Mouse (Mus musculus) CH12.LX (cell line): ENCODE data around the gene Rbpjl. TPM values are rescaled to one million over a fixed set of nuclear protein-coding genes. Genes with fewer than 3 reads are reported as not detected.

Experiments used
- DNase-seq: peaks from one replicate; pipeline ENCODE4 v3.0.0-alpha.2; 2013; ENCODE audit errors: extremely low read depth
- H3K27ac ChIP-seq: 2 replicates; pipeline ENCODE4 v1.5.1; 2012; ENCODE audit warnings: low read depth, mild to moderate bottlenecking, control low read depth, moderate library complexity; ENCODE audit not compliant: insufficient read depth
- H3K27me3 ChIP-seq: replicated peaks from 2 replicates; pipeline ENCODE3; 2012; ENCODE audit warnings: inconsistent platforms
- H3K36me3 ChIP-seq, 2 experiments: replicated peaks in 1 of 2; 2 replicates each; pipeline versions ENCODE3 to v1.6.1; 2012; ENCODE audit warnings: inconsistent platforms in 1 of 2, low read length in 1 of 2, mild to moderate bottlenecking in 1 of 2, mixed read lengths in 1 of 2, moderate library complexity in 1 of 2; ENCODE audit not compliant: control insufficient read depth in 1 of 2, insufficient read depth in 1 of 2
- H3K4me1 ChIP-seq, 2 experiments: 2 replicates each; pipeline ENCODE4 v1.6.1; 2012; ENCODE audit warnings: inconsistent platforms in 1 of 2, moderate library complexity in 1 of 2; ENCODE audit not compliant: insufficient read depth in 2 of 2, control insufficient read depth in 1 of 2
- H3K4me2 ChIP-seq: 2 replicates; pipeline ENCODE4 v1.6.1; 2012; ENCODE audit warnings: low read depth, mild to moderate bottlenecking, control low read depth; ENCODE audit not compliant: poor library complexity, insufficient read depth, severe bottlenecking
- H3K4me3 ChIP-seq, 3 experiments: fragments of 150-350 bp in 1 of 3; sonication (generic) in 1 of 3; replicated peaks in 1 of 3; 2 replicates each; pipeline versions ENCODE3 to v1.5.1; 2011 to 2012; ENCODE audit warnings: low read depth in 2 of 3, low read length in 2 of 3, mild to moderate bottlenecking in 2 of 3, moderate library complexity in 2 of 3, control low read depth in 1 of 3, improper control_type of control experiment in 1 of 3, inconsistent platforms in 1 of 3, mixed read lengths in 1 of 3; ENCODE audit not compliant: poor library complexity in 1 of 3
- H3K79me2 ChIP-seq: replicated peaks from 2 replicates; pipeline ENCODE4 v1.6.1; 2012; ENCODE audit warnings: mild to moderate bottlenecking, moderate library complexity; ENCODE audit not compliant: control insufficient read depth, poor library complexity, insufficient read depth, severe bottlenecking; ENCODE audit errors: extremely low read depth
- H3K9ac ChIP-seq: 2 replicates; pipeline ENCODE4 v1.6.1; 2012; ENCODE audit warnings: low read depth, mild to moderate bottlenecking, control low read depth, moderate library complexity; ENCODE audit not compliant: insufficient read depth
- H3K9me3 ChIP-seq: replicated peaks from 2 replicates; pipeline ENCODE3; 2012; ENCODE audit warnings: low read length, inconsistent platforms, mixed read lengths
- BHLHE40 ChIP-seq: IDR thresholded peaks from 2 replicates; pipeline ENCODE4 v1.6.1; 2011; ENCODE audit warnings: mild to moderate bottlenecking, low read depth, low read length, improper control_type of control experiment
- CHD1 ChIP-seq: IDR thresholded peaks from 2 replicates; pipeline ENCODE4 v1.6.1; 2012; ENCODE audit warnings: low read depth, low read length, improper control_type of control experiment, inconsistent platforms
- E2F4 ChIP-seq: IDR thresholded peaks from 2 replicates; pipeline ENCODE4 v1.6.1; 2011; ENCODE audit warnings: low read depth, low read length, improper control_type of control experiment; ENCODE audit not compliant: insufficient replicate concordance
- HCFC1 ChIP-seq: IDR thresholded peaks from 2 replicates; pipeline ENCODE4 v1.6.1; 2012; ENCODE audit warnings: low read depth, mild to moderate bottlenecking, inconsistent platforms, low read length, improper control_type of control experiment
- IRF4 ChIP-seq: IDR thresholded peaks from 2 replicates; pipeline ENCODE4 v1.6.1; 2014; ENCODE audit warnings: low read depth, mild to moderate bottlenecking, inconsistent platforms, low read length, improper control_type of control experiment
- JUN ChIP-seq: IDR thresholded peaks from 2 replicates; pipeline ENCODE4 v1.6.1; 2011; ENCODE audit warnings: low read depth, mild to moderate bottlenecking, low read length, improper control_type of control experiment, moderate library complexity; ENCODE audit not compliant: insufficient read depth
- JUND ChIP-seq: conservative IDR thresholded peaks from 2 replicates; pipeline ENCODE4 v1.6.1; 2011; ENCODE audit warnings: low read depth, low read length, improper control_type of control experiment
- MAFK ChIP-seq: IDR thresholded peaks from 2 replicates; pipeline ENCODE4 v1.6.1; 2011; ENCODE audit warnings: low read length, improper control_type of control experiment; ENCODE audit not compliant: insufficient replicate concordance
- MEF2A ChIP-seq: IDR thresholded peaks from 2 replicates; pipeline ENCODE4 v1.6.1; 2014; ENCODE audit warnings: low read depth, mild to moderate bottlenecking, inconsistent platforms, low read length, improper control_type of control experiment, borderline replicate concordance
- MYC ChIP-seq: IDR thresholded peaks from 2 replicates; pipeline ENCODE4 v1.6.1; 2011; ENCODE audit warnings: low read depth, mild to moderate bottlenecking, improper control_type of control experiment, low read length
- NELFE ChIP-seq: IDR thresholded peaks from 2 replicates; pipeline ENCODE4 v1.6.1; 2011; ENCODE audit warnings: low read depth, low read length, improper control_type of control experiment
- NRF1 ChIP-seq: IDR thresholded peaks from 2 replicates; pipeline ENCODE4 v1.6.1; 2014; ENCODE audit warnings: low read depth, mild to moderate bottlenecking, inconsistent platforms, low read length, improper control_type of control experiment, moderate library complexity
- PAX5 ChIP-seq: IDR thresholded peaks from 2 replicates; pipeline ENCODE4 v1.6.1; 2012; ENCODE audit warnings: low read length, inconsistent platforms, mixed read lengths
- POLR2AphosphoS2 ChIP-seq: IDR thresholded peaks from 2 replicates; pipeline ENCODE4 v1.6.1; 2011; ENCODE audit warnings: low read depth, low read length, improper control_type of control experiment
- SMC3 ChIP-seq: IDR thresholded peaks from 2 replicates; pipeline ENCODE4 v1.6.1; 2011; ENCODE audit warnings: low read depth, low read length, improper control_type of control experiment
- TCF12 ChIP-seq: IDR thresholded peaks from 2 replicates; pipeline ENCODE4 v1.6.1; 2014; ENCODE audit warnings: low read depth, mild to moderate bottlenecking, inconsistent platforms, low read length, improper control_type of control experiment
- UBTF ChIP-seq: IDR thresholded peaks from 2 replicates; pipeline ENCODE4 v1.6.1; 2012; ENCODE audit warnings: low read depth, mild to moderate bottlenecking, inconsistent platforms, low read length, improper control_type of control experiment, moderate library complexity
- USF1 ChIP-seq: IDR thresholded peaks from 2 replicates; pipeline ENCODE4 v1.6.1; 2014; ENCODE audit warnings: low read depth, mild to moderate bottlenecking, inconsistent platforms, low read length, improper control_type of control experiment
- USF2 ChIP-seq: conservative IDR thresholded peaks from 2 replicates; pipeline ENCODE4 v1.6.1; 2011; ENCODE audit warnings: low read depth, low read length, improper control_type of control experiment
- ZKSCAN1 ChIP-seq: IDR thresholded peaks from 2 replicates; pipeline ENCODE4 v1.6.1; 2012; ENCODE audit warnings: low read depth, inconsistent platforms, low read length, improper control_type of control experiment, borderline replicate concordance
- ZNF384 ChIP-seq: IDR thresholded peaks from 2 replicates; pipeline ENCODE4 v1.6.1; 2012; ENCODE audit warnings: low read depth, low read length, improper control_type of control experiment, inconsistent platforms
- dilution Hi-C: fragments of 300-500 bp; cut with MboI; formaldehyde crosslinking; loops from 2 replicates; pipeline ENCODE4 v1.14.3; 2020; ENCODE audit warnings: low sequenced_read_pairs; ENCODE audit not compliant: extremely low pct_unique_long_range_greater_than_20kb, extremely low pct_ligation_motif_present
- in situ Hi-C: fragments of 300-500 bp; cut with MboI; formaldehyde crosslinking; loops from 3 replicates; pipeline ENCODE4 v1.14.3; 2019; ENCODE audit warnings: low sequenced_read_pairs, low pct_ligation_motif_present, low pct_unique_long_range_greater_than_20kb, mixed read lengths
- polyA plus RNA-seq: library from polyadenylated mRNA; unstranded; fragments of >175 nt; gene quantifications from 2 replicates; pipeline ENCODE4 v1.2.1, GENCODE M21; 2012; ENCODE audit warnings: low read depth; ENCODE audit not compliant: insufficient read length
- total RNA-seq, 2 experiments: library from RNA; depleted of rRNA; stranded (reverse); fragments of 300-350 nt in 1 of 2; fragments of >200 nt in 1 of 2; gene quantifications; 2 replicates each; pipeline ENCODE4 v1.2.3; 2012 to 2014

The Rbpjl gene
- total and polyA plus RNA-seq, 3 experiments: 0.08 TPM; not detected in 2

GRCm38 (mm10) chr2:164441731-164442130, 38.8 kb downstream of the Rbpjl start:
- dilution Hi-C loops (no loop called here), in situ Hi-C loops (no loop called here)
- H3K4me3 ChIP-seq: peak overlapping the region; percentile 58 to 72 (median 63)
- peak overlapping the region; percentile 87 for H3K9ac ChIP-seq
- TF ChIP-seq SMC3 (no peak), MAFK (0 out of 2 replicates have a peak, but pooled peaks have one; percentile 4)
- peaks cover 36% of the 10 kb centered on the region for H3K79me2 ChIP-seq
- DNase-seq: no peak
- H3K4me2 ChIP-seq: peak overlapping the region; percentile 77
- no peak overlapping the region; the same call in 1 of the 2 replicates for H3K27ac ChIP-seq
- H3K27me3 ChIP-seq: peaks cover 14% of the 10 kb centered on the region
- no peaks in the 10 kb centered on the region for H3K9me3 ChIP-seq
- H3K36me3 ChIP-seq: peaks cover 0 to 18% of the 10 kb centered on the region in 2 experiments
- H3K4me1 ChIP-seq: peaks cover 24 to 66% of the 10 kb centered on the region in 2 experiments

GRCm38 (mm10) chr2:164442315-164443050, 39.5 kb downstream of the Rbpjl start:
- peaks cover 18 to 59% of the 10 kb centered on the region in 2 experiments for H3K4me1 ChIP-seq
- peak; percentile 13; the same call in 1 of the 2 replicates for TF ChIP-seq USF1
- TF ChIP-seq JUN: no peak
- TF ChIP-seq E2F4: no peak
- no peak for TF ChIP-seq JUND
- no peak for TF ChIP-seq POLR2AphosphoS2
- TF ChIP-seq PAX5: no peak
- no peak for TF ChIP-seq TCF12
- TF ChIP-seq NELFE: no peak
- peak overlapping the region; percentile 77 for H3K4me2 ChIP-seq
- no peak for DNase-seq
- in situ Hi-C loops: no loop called here
- dilution Hi-C loops: no loop called here
- peak overlapping the region; percentile 10 for H3K27ac ChIP-seq
- H3K27me3 ChIP-seq: peaks cover 14% of the 10 kb centered on the region
- H3K36me3 ChIP-seq: peaks cover 0 to 18% of the 10 kb centered on the region in 2 experiments
- H3K4me3 ChIP-seq: peak overlapping the region; percentile 58 to 72 (median 63)
- H3K9me3 ChIP-seq: no peaks in the 10 kb centered on the region
- H3K79me2 ChIP-seq: peaks cover 36% of the 10 kb centered on the region
- peak overlapping the region; percentile 87 for H3K9ac ChIP-seq

DNA sequence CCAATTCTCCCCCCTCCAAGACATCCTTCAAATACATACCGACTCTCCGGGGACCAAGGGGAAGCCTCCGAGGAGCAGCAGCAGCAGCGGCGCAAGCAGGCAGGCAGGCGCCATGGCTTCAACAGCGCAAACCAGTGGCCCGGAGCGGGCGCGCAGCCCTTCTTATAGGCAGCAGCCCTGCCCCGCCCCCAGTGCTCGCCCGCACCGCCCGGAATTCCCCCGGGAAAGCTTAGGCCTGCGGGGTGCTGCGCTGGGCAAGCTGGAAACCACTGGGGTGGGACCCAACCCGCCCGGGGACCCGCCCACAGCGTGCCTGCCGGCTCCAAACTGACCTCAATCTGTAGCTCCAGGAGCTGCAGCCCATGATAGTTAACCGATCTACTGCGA, 40.1 kb downstream of the Rbpjl start:
- peaks cover 18% of the 10 kb centered on the region for H3K27me3 ChIP-seq
- H3K9ac ChIP-seq: peak overlapping the region; percentile 87
- dilution Hi-C loops: no loop called here
- peak overlapping the region; percentile 77; the same call in 1 of the 2 replicates for H3K4me2 ChIP-seq
- peak overlapping the region; percentile 58 to 72 (median 63) for H3K4me3 ChIP-seq
- DNase-seq: peak; percentile 71
- H3K9me3 ChIP-seq: no peaks in the 10 kb centered on the region
- peak overlapping the region; percentile 10; the same call in 1 of the 2 replicates for H3K27ac ChIP-seq
- peaks cover 14 to 54% of the 10 kb centered on the region in 2 experiments; a peak in 3 of 4 replicates for H3K4me1 ChIP-seq
- in situ Hi-C loops: no loop called here
- H3K79me2 ChIP-seq: peaks cover 35% of the 10 kb centered on the region
- peaks cover 0 to 18% of the 10 kb centered on the region in 2 experiments for H3K36me3 ChIP-seq
- TF ChIP-seq NRF1 (peak; percentile 56; the same call in 1 of the 2 replicates), SMC3 (no peak), MAFK (no peak), USF1 (no peak), HCFC1 (peak; percentile 49; the same call in 1 of the 2 replicates), NELFE (peak; percentile 98), IRF4 (peak; percentile 54), ZKSCAN1 (no peak), BHLHE40 (peak; percentile 72; the same call in 1 of the 2 replicates), ZNF384 (no peak), POLR2AphosphoS2 (peak; percentile 84; the same call in 1 of the 2 replicates), CHD1 (no peak), MEF2A (peak; percentile 84), MYC (0 out of 2 replicates have a peak, but pooled peaks have one; percentile 24), PAX5 (no peak), JUND (no peak), USF2 (no peak), UBTF (no peak)
